Mouse (Mus musculus) limb, embryonic 10.5 days (tissue): ENCODE measurements around the gene Npcd. TPM values are rescaled to one million over a fixed set of nuclear protein-coding genes. Genes with fewer than 3 reads are reported as not detected.

Source experiments
- DNase-seq: peaks from one replicate; pipeline ENCODE4 v3.0.0-alpha.2; 2017; ENCODE audit warnings: low spot score
- H3K27ac ChIP-seq: fragments of 300-500 bp; sonication (generic); 2 replicates; pipeline ENCODE4 v1.5.1; 2016; ENCODE audit warnings: mild to moderate bottlenecking
- H3K27me3 ChIP-seq: fragments of 300-500 bp; sonication (generic); 2 replicates; pipeline ENCODE4 v1.6.1; 2016; ENCODE audit warnings: low read depth, mild to moderate bottlenecking; ENCODE audit not compliant: poor library complexity, severe bottlenecking
- H3K36me3 ChIP-seq: fragments of 300-500 bp; sonication (generic); 2 replicates; pipeline ENCODE4 v1.6.1; 2016; ENCODE audit warnings: mild to moderate bottlenecking, moderate library complexity
- H3K4me1 ChIP-seq: fragments of 300-500 bp; sonication (generic); 2 replicates; pipeline ENCODE4 v1.6.1; 2016
- H3K4me3 ChIP-seq: fragments of 300-500 bp; sonication (generic); 2 replicates; pipeline ENCODE4 v1.5.1; 2016; ENCODE audit warnings: mild to moderate bottlenecking, moderate library complexity
- H3K9me3 ChIP-seq: fragments of 300-500 bp; sonication (generic); replicated peaks from 2 replicates; pipeline ENCODE4 v1.6.1; 2016; ENCODE audit warnings: mild to moderate bottlenecking
- WGBS: fragments of 180-500 bp; shearing (Covaris S2); methylation state at CpG from one replicate; pipeline ENCODE4 v1.1.7; 2016; 5-methylcytosine and 5-hydroxymethylcytosine counted together
- polyA plus RNA-seq: library from polyadenylated mRNA; unstranded; fragments of >200 nt; fragmentation: Nextera tagmentation; extraction: Ambion mirVana; gene quantifications from 2 replicates; pipeline ENCODE4 v1.2.1, GENCODE M21; 2016

Npcd gene
- polyA plus RNA-seq, 1 experiment from 2014 or later, result not detected

DNA sequence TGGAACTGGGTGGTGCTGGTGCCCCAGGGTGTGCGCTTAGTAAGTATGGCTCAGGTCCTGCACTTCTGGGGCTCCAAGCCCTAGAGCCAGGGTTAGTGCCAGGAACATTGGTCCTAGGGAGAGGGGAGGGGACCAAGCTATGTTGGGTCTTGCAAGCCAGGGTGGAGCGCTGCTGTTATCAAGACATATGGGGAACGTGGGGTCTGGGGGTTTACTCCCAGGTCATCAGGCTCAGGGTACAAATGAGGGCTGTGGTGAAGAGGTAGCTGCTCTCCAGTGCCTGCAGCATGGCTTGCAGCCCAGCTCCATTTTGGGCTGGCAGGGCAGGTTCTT, 80.7 kb downstream of the Npcd start:
- Histone ChIP-seq H3K4me1 (peaks cover 19% of the 10 kb centered on the region), H3K4me3 (no peak overlapping the region), H3K36me3 (no peaks in the 10 kb centered on the region), H3K27ac (no peak overlapping the region), H3K27me3 (no peaks in the 10 kb centered on the region), H3K9me3 (no peaks in the 10 kb centered on the region)
- DNase-seq, result no peak
- 88% methylated on average over 3 of the region's 3 CpGs for WGBS

DNA sequence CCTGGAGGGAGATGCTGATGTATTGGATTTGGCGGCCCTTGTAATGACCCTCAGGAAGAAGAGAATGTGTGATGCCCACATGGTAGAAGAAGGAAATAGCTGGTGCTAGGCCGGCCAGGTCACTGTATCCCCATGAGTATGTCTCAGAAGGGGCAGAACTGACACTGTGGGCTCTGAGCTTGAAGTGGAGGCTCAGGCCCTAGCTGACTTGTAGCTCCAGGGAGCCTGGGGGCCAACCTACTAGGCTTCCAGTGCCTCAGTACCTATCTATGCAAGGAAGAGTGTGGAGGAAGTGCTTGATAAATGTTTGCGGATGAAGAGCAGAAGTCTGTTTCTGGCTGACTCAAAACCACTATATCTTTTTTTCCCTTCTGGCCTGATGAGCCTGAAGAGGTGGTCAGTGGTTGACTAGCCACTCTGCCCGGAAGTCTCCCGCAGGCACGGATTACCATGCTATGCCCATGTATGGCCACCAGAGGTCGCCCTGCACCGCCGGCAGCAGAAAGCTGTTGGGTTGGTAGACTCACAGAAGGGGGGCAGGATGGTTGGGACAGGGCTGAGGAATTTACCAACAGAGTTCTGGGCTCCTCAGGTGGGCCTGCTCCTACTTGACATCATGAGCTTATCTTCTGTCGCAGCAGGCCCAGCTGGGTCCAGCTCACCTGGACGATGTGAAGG, 81.2 kb downstream of the Npcd start:
- no peaks in the 10 kb centered on the region for H3K27me3 ChIP-seq
- H3K4me1 ChIP-seq, result peaks cover 19% of the 10 kb centered on the region
- peak; percentile 87 for DNase-seq
- no peaks in the 10 kb centered on the region for H3K9me3 ChIP-seq
- 24% methylated on average over 11 of the region's 11 CpGs for WGBS
- no peak overlapping the region for H3K27ac ChIP-seq
- no peak overlapping the region for H3K4me3 ChIP-seq
- no peaks in the 10 kb centered on the region for H3K36me3 ChIP-seq

DNA sequence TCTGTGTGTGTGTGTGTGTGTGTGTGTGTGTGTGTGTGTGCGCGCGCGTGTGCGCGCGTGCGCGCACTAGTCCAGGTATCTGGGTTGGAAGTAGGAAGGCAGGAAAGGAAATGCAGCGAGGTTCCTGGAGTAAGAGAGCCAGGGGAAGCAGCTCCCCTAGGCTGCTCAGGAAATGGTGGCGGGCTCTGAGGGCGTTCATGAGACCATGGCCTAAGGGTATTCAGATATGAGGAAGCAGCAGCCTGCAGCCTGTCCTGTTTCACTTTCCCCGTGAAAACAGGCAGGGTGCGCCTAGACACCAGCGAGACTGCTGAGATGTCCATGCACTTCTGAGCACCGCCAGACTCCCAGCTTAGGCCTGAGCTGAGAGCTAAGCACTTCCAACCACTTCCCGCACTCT, 82.3 kb downstream of the Npcd start:
- no peak overlapping the region for H3K27ac ChIP-seq
- peaks cover 19% of the 10 kb centered on the region for H3K4me1 ChIP-seq
- no peak for DNase-seq
- 85% methylated on average over 17 of the region's 17 CpGs for WGBS
- H3K9me3 ChIP-seq, result no peaks in the 10 kb centered on the region
- no peaks in the 10 kb centered on the region for H3K27me3 ChIP-seq
- no peak overlapping the region for H3K4me3 ChIP-seq
- no peaks in the 10 kb centered on the region for H3K36me3 ChIP-seq

DNA sequence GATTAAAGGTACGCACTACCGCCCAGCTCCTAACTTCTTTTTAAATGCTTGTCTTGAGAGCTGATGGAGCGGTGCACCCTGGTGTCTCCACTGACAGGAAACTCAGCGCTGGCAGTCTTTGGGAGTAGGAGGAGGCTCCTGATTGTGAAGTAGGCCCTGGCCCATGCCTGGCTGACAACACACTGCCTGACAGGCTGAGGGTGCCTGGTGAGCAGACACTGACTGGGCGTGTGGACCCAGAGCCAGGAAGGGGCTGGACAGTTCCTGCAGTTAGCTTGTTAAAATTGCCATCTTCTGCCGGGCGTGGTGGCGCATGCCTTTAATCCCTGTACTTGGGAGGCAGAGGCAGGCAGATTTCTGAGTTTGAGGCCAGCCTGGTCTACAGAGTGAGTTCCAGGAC, 83.8 kb downstream of the Npcd start:
- 0 out of 2 replicates have a peak, but pooled peaks cover 2% of the 10 kb centered on the region for H3K36me3 ChIP-seq
- no peaks in the 10 kb centered on the region for H3K9me3 ChIP-seq
- H3K4me3 ChIP-seq, result no peak overlapping the region
- peaks cover 9% of the 10 kb centered on the region; the same call in 1 of the 2 replicates for H3K4me1 ChIP-seq
- H3K27ac ChIP-seq, result no peak overlapping the region
- DNase-seq, result no peak
- 92% methylated on average over 8 of the region's 8 CpGs for WGBS
- no peaks in the 10 kb centered on the region for H3K27me3 ChIP-seq

DNA sequence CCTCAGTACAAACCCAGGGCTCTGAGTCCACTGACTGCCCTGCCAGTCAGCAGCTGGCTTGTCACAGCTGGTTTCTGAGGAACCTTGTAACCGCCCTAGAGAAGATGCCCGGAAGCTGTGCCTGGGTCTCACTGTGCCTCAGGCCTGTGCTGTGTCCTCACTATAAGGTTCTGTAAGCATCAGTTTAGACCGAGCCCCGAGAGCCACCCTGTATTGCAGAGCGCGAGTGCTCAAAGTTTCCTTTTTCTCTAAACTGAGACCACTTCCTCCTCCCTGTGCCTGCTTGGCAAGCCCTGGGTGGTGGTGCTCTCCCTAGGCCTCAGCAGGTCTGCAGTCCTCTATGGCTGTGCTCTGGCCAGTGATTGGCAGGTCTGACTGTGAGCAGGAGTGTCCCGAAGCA, 84.9 kb downstream of the Npcd start:
- no peak for DNase-seq
- 93% methylated on average over 7 of the region's 7 CpGs for WGBS
- peaks cover 2% of the 10 kb centered on the region; the same call in 1 of the 2 replicates for H3K36me3 ChIP-seq

DNA sequence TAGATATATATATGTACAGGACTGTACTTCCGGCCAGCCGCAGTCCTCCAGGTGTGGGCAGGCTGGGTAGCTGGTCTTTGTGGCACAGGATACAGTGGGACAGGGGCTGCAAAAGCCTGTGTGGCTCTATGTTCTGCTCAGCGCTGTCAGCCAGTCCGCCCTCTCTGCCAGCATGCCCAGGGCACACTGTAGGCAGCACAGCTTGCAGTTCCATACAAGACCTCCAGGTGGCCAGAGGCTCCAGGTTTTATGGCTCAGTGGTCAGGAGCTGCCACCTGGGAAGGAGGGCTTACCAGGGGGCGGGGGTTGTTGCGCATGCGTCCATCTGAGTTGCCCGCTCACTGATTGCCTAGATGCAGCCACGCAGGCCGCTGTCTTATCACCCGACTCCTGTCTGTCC, 86.0 kb downstream of the Npcd start:
- Histone ChIP-seq H3K27ac (no peak overlapping the region), H3K27me3 (no peaks in the 10 kb centered on the region), H3K36me3 (peaks cover 2% of the 10 kb centered on the region; the same call in 1 of the 2 replicates), H3K4me3 (no peak overlapping the region), H3K4me1 (peaks cover 11% of the 10 kb centered on the region), H3K9me3 (no peaks in the 10 kb centered on the region)
- 48% methylated on average over 11 of the region's 11 CpGs for WGBS
- DNase-seq, result peak; percentile 59

More for the DNA sequence above, 84.9 kb downstream of the Npcd start:
- H3K27me3 ChIP-seq, result no peaks in the 10 kb centered on the region
- no peak overlapping the region for H3K27ac ChIP-seq
- peaks cover 12% of the 10 kb centered on the region for H3K4me1 ChIP-seq
- no peaks in the 10 kb centered on the region for H3K9me3 ChIP-seq
- no peak overlapping the region for H3K4me3 ChIP-seq

DNA sequence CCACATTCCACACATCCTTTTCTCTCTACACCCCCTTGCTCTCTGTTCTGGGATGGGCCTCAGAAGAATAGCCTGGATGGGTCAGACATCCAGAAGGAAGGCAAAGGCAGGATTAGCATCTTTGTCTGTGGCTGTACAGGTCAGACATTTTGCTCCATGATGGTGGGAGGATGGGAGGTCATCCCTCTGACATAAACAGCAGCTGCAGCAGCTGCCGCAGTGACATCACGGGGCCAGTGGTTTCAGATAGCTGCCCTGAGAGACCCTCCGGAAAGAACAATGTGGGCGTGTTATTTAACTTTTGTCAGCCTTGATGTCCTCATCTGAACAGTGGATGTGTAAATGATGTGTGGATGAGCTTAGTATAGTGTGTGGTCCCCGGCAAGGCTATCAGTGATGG, 88.2 kb downstream of the Npcd start:
- H3K27ac ChIP-seq, result no peak overlapping the region
- no peaks in the 10 kb centered on the region for H3K27me3 ChIP-seq
- H3K4me3 ChIP-seq, result no peak overlapping the region
- peaks cover 2% of the 10 kb centered on the region; the same call in 1 of the 2 replicates for H3K36me3 ChIP-seq
- no peaks in the 10 kb centered on the region for H3K9me3 ChIP-seq
- peaks cover 18% of the 10 kb centered on the region for H3K4me1 ChIP-seq
- 87% methylated on average over 5 of the region's 5 CpGs for WGBS
- no peak for DNase-seq

DNA sequence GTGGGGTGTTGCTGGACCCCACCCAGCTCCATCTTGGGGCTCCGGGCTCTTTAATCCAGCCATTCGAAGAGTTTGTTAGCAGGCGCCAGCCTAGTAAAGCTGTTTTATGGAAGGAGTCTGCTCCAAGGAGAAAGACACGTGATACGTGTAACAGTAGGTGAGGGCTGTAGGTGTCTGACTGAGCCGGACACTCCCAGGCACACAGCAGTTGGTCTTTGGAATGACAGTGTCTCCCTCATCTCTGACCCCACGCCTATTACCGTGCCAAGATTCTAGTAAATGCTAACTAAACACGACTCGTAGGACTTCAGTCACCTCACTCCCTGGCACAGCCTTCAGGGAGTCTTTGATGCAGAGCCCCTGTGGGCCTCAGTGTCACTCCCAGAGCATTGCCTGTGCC, 88.7 kb downstream of the Npcd start:
- no peak for DNase-seq
- H3K9me3 ChIP-seq, result no peaks in the 10 kb centered on the region
- no peak overlapping the region for H3K27ac ChIP-seq
- WGBS, result 88% methylated on average over 10 of the region's 10 CpGs
- no peaks in the 10 kb centered on the region for H3K27me3 ChIP-seq
- peaks cover 2% of the 10 kb centered on the region; the same call in 1 of the 2 replicates for H3K36me3 ChIP-seq
- no peak overlapping the region for H3K4me3 ChIP-seq
- peaks cover 24% of the 10 kb centered on the region for H3K4me1 ChIP-seq

DNA sequence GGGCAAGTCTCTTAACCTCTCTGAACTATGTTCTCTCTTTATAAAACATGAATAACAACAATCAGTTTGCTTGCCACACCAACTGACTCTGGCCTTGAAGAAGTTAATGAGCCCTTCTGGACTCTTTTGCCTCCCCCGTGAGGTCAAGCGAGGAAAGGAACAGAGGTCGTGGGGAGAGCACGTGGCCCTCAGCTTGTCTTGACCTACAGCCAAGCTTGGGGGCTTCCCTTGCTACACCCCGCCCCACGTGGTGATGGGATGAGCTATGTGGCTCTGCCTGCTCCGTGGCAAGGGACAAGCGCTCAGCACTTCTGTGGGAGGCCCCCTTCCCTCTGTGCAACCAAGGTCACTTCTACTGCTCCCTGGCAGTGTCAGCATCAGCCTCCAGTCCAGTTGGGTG, 89.3 kb downstream of the Npcd start:
- Histone ChIP-seq H3K9me3 (no peaks in the 10 kb centered on the region), H3K4me1 (peaks cover 30% of the 10 kb centered on the region), H3K36me3 (peaks cover 7% of the 10 kb centered on the region), H3K4me3 (no peak overlapping the region), H3K27ac (no peak overlapping the region), H3K27me3 (no peaks in the 10 kb centered on the region)
- DNase-seq, result no peak
- WGBS, result 79% methylated on average over 8 of the region's 8 CpGs

DNA sequence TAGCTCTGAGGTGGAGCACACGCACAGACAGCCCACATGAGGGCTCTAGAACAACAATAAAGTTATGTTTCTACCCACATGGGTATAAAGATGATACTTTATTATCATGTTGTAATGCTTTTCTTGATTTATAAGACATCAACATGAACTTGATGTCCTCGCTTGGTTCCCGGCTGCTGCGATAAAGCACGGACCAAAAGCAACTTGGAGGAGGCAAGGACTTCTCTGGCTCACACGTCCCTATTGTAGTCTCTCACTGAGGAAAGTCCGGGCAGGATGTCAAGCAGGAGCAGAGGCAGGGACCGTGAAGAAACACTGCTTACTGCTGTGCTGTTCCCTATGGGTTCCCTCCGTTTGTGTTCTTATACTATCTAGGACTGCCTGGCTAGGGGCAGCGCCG, 90.0 kb downstream of the Npcd start:
- H3K36me3 ChIP-seq, result peaks cover 14% of the 10 kb centered on the region
- H3K27me3 ChIP-seq, result no peaks in the 10 kb centered on the region
- 96% methylated on average over 11 of the region's 11 CpGs for WGBS
- H3K4me3 ChIP-seq, result no peak overlapping the region
- H3K4me1 ChIP-seq, result peaks cover 37% of the 10 kb centered on the region
- no peak overlapping the region for H3K27ac ChIP-seq
- DNase-seq, result no peak
- H3K9me3 ChIP-seq, result no peaks in the 10 kb centered on the region

DNA sequence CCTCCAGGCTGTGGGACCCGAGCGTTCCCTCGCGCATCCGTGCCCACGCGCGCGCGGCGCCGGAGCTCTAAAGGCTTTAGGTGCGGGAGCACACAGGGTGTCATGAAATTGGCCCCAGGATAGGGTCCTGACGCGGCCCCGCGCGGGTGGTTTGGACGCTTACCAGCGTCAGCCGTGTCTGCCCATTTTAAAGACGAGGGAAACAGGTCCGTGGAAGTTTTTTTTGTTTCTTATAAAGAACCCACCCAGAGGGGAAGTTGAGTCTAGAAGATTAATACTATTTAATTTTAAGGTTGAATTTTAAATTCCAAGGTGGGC, 91.4 kb downstream of the Npcd start:
- Histone ChIP-seq H3K4me1 (peaks cover 38% of the 10 kb centered on the region), H3K4me3 (peak overlapping the region; percentile 98), H3K9me3 (no peaks in the 10 kb centered on the region), H3K27me3 (no peaks in the 10 kb centered on the region), H3K27ac (peak overlapping the region; percentile 94), H3K36me3 (peaks cover 27% of the 10 kb centered on the region)
- DNase-seq, result no peak
- WGBS, result under 1% methylated on average over 23 of the region's 23 CpGs

DNA sequence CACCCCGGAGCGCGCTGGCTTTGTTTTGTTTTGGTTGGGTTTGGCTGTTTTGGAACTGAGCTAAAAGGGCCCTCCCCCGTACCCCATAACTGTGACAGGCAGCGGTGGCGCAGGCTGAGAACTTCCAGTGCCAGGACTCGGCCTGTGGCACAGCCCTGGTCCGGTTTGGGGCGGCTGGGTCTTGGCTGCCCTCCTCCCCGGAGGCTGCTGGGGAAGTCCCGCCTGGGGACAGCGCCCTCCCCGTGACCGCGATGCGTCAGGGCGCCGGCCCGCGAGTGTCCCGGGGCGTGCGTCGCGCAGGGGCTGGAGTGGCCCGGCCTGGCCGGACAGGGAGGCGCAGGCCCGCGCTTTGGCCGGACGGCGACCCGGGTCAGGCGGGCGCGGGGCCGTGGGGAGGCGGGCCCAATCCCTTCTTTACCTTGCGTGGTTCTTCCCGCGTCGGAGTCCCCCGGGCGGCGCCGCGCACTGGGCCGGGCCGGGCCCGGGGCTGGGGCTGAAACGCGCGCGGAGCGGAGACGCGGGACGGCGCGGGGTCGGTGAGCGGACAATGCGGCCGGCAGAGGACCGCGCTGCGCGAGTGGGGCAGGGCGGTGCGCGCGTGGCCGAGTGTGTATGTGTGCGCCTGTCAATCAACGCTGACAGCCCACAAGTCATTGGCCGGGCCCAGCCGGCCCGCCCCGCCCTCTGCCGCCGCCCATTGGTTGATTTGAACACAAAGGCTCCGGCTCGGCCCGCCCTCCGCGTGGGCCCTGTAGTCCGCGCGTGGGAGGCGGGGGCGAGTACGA, 91.9 kb downstream of the Npcd start, which contains the start of gene Sun2:
Gene Sun2 (minus strand): TSS at position 616 of the 785 bp plus-strand sequence.
- H3K4me3 ChIP-seq, result peak within 1 kb of the TSS; percentile 98
- no peaks in the 10 kb centered on the region for H3K27me3 ChIP-seq
- under 1% methylated on average over 92 of the region's 93 CpGs for WGBS
- peaks cover 38% of the 10 kb centered on the region for H3K4me1 ChIP-seq
- no peaks in the 10 kb centered on the region for H3K9me3 ChIP-seq
- DNase-seq, result peak; percentile 94
- H3K27ac ChIP-seq, result peak within 1 kb of the TSS; percentile 94
- H3K36me3 ChIP-seq, result peaks cover 33% of the 10 kb centered on the region

DNA sequence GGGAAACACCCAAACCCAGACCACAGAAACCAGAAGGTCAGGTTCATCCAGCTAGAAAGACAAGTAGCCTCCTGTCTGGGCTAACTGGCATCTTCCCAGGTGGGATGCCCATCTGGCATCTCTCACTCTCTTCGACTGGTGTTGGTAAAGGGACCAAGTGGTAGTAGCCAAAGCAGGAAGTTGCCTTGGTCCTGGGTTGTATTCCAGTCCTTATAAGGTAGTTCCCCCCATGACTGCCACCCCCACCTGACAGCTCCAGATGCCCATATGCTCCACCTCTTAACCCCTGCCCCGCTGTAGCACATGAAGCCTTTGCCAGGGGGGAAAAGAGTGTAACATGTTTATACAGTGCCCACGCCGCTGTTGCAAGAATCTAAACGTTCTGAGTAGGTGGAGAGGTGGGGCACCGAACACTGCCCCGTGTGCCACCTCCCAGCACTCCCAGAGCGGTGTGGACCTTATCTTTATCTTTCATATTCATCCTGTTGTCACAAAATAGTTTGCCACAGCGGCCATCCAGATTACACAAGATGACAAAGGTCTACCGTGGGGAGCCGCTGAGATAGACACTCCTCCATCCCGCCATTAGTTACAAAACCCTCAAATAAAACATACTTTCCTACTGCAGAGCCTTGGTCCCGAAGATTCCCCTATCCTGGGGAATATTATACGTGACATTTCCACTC, 92.7 kb downstream of the Npcd start:
- Histone ChIP-seq H3K9me3 (no peaks in the 10 kb centered on the region), H3K4me3 (peak overlapping the region; percentile 98), H3K36me3 (peaks cover 41% of the 10 kb centered on the region), H3K4me1 (peaks cover 38% of the 10 kb centered on the region), H3K27me3 (no peaks in the 10 kb centered on the region), H3K27ac (peak overlapping the region; percentile 94)
- no peak for DNase-seq
- WGBS, result 45% methylated on average over 14 of the region's 14 CpGs
